Mouse (Mus musculus): ENCODE results near the gene Ero1l.

The Ero1l gene

GRCm38 (mm10) chr14:45318426-45319236 lies at the start of gene Ero1l:
Gene Ero1l, minus strand, starts transcription at chr14:45318771.
- no peak for DNase-seq (ENCODE audit: extremely low read depth, low read depth, low spot score)

GRCm38 (mm10) chr14:45365196-45365587 lies 46.6 kb upstream of the Ero1l start:
- DNase-seq (ENCODE audit: extremely low read depth, low read depth, low spot score): no peak

DNA sequence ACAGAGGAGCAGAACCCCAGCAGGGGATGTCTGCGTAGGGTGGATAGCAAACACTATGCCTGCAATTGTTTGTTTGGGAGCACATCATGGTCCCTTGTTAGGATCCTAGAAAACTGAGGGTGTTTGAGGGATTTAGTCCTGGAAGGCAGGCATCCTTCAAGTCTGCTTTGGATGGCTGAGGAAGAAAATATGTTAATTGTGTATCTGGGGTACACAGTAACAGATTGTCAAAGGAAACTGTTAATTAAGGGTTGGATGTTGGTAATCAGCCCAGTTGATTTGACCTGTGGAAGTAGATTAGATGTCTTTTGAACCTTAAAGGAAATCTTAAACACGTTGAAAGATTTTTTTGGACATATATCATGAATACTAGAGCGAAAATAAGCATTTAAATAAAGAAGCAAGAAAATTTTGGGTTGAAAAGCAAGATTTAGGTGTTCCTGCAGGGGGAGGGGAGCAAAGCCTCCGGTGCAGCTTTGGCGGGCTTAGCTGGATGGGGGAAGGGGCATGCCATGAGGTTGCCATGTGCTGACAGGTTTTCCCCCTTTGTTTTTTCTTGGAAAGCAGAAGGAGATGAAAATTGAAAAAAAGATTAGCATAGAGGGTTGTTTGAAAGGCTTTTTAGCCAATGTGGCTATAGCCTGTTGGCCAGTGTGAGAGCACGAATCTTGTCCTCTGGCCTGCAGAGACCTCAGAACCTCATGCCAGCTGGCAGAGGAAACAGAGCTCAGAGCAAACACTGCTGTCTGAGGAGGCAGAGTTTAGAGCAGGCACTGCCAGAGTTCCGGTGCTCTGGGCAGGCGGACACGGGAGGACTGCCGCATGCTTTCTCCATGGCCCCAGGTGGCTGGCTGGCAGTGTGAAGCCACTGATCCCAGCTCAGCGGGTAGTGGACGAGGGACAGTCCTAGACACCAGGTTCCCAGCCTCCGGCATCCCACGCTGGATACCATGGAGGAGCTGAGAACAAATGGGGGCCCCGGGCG lies 45.9 kb upstream of the Ero1l start:
- DNase-seq (ENCODE audit: extremely low read depth, low read depth, low spot score): no peak

GRCm38 (mm10) chr14:45350931-45351859 lies 32.6 kb upstream of the Ero1l start, which contains the start of gene Styx:
Gene Styx, plus strand, starts transcription at chr14:45351093.
- no peak for DNase-seq (ENCODE audit: extremely low read depth, low read depth, low spot score)

DNA sequence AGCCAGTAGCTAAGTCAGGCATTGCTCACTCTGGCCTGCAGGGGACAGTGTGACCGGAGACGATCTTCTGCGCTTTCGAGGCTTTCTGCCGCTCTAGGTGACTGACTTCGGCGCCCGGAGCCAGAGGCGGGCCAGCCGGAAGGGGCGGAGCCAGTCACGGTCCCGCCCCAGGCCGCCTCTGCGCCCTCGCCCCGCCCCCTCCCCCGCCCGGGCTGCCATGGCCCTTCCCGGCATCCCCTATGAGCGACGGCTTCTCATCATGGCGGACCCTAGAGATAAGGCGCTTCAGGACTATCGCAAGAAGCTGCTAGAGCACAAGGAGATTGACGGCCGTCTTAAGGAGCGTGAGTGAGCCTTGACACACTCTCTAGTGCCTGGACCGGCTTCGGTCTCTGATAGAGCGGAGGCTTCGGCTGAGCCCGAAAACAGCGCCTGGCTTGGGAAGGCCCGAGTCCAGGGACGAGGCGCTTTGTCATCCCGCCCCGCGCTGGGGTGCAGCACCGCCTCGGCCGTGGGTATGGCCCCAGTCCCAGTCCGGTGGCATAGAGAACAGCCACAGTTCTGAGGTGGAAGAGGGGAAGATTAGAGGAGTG lies 11.1 kb upstream of the Ero1l start, which contains the start of gene Psmc6:
Gene Psmc6, plus strand, starts transcription at position 200 of the 593 bp plus-strand sequence.
- DNase-seq (ENCODE audit: extremely low read depth, low read depth, low spot score): no peak

- no peak for DNase-seq (ENCODE audit: extremely low read depth, low read depth, low spot score)
Observed at GRCm38 (mm10) chr14:45329018-45329588, 10.5 kb upstream of the Ero1l start.

DNA sequence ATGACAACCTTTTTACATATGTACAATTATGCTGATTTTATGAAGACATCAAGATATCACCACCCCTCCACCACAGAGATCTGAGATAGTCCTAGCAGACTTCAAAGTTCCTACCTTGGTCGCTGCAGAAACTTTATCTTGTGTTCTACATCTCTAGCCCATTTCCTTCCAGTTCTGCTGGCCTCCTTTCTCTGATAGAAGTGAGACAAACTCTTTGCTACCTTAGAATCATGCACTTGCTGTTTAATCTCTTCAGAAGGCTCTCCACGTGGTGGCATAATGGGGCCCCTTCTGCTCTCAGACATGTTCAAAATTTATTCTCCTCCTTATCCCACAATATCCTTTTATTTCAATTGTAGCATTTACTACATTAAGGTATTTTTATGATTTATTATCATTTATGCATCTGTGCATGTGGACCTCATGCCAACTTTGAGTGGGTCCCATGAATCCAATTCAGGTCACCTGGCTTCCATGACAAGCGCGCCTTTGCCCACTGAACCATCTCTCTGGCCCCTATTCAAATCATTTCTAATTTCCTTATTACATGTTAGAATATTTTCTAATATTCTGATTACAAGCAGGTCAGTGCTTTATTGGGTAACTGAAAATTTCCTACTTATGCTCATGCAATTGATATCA lies 9.6 kb upstream of the Ero1l start:
- no peak for DNase-seq (ENCODE audit: extremely low read depth, low read depth, low spot score)

DNA sequence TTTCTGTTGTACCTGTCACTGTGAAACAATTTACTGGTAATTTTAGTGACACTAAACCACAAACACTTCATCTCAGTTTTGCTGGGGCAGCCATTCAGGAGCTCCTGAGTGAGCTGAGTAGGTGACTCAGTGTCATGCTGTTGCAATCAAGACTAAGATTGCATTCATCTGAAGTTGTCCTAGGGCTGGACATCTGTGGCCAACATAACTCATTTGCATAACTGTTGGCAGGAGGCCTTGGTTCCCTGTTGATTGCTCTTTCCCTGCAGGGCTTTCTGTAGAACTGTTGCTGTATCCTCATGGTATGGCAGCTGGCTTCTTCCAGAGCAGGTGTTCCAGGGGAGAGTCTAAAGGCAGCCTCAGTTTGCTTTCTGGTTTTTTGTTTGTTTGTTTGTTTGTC lies 6.9 kb upstream of the Ero1l start:
- peak; percentile 93 for DNase-seq (ENCODE audit: extremely low read depth, low read depth, low spot score)

DNA sequence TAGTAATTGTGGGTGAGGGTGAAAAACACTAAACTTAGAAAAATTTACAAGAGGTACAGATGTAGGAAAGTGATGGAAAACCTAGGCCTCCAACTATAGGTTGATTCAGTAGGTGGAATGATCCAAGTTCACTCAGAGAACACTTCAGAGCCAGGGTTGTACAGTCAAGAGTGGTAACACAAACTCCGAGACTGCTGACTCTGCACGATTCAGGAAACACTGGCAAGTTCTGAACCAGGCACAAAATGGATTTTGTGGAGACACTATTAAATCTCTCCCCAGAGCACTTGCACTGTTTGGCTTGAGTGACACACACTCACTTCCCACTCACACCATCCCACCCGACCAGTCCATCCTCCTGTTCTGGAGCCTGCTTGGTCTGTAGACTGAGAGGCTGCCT lies 4.7 kb upstream of the Ero1l start:
- no peak for DNase-seq (ENCODE audit: extremely low read depth, low read depth, low spot score)

- DNase-seq (ENCODE audit: extremely low read depth, low read depth, low spot score): no peak
Observed at GRCm38 (mm10) chr14:45322450-45322849, 3.9 kb upstream of the Ero1l start.

- DNase-seq (ENCODE audit: extremely low read depth, low read depth, low spot score): no peak
Observed at GRCm38 (mm10) chr14:45321622-45322021, 3.1 kb upstream of the Ero1l start.

DNA sequence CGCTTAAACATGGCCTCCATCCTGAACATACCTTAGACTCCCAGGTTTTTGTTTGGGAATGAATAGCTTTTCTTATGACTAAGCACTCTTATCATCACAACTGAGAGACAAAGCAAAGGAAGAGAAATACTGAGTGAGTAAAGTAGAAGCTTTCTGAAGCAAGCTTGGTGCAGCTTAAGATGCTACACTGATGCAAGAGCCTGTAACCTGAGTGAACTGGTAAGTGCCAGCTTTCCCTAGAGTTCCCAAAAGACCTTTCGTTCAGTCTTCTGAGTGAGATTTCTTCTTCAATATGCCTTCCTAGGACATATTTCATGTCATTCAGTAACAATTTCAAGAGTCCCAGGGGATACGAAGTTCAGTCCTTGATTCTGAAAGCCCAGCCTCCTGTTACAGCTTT lies 2.5 kb upstream of the Ero1l start:
- no peak for DNase-seq (ENCODE audit: extremely low read depth, low read depth, low spot score)

GRCm38 (mm10) chr14:45320111-45320510 lies 1.5 kb upstream of the Ero1l start:
- no peak for DNase-seq (ENCODE audit: extremely low read depth, low read depth, low spot score)

- no peak for DNase-seq (ENCODE audit: extremely low read depth, low read depth, low spot score)
Observed at GRCm38 (mm10) chr14:45319237-45319610, 653 bp upstream of the Ero1l start.

DNA sequence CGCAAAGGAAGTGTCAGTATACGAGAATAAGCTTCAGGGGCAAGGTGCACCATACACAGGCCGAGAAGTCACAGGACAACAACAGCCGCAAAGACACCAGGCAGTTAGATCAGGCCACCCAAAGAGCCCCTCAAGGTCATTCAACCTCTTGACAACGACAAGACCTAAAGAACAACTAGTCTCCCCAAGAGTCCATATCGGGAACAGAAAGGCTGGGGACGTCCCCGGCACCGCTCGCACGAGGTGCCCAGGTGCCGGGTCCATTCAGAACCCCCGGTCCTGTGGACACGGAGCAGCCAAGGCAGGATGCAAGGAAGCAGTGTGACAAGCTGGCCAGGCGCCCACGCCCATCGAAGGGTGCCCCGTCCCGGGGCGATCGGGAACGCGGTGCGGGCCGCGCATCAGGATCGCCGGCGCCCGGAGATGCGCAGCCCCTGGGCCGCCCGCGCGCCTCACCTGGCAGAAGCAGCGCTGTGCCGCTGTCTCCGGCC lies 605 bp downstream of the Ero1l start:
- DNase-seq (ENCODE audit: extremely low read depth, low read depth, low spot score): no peak

DNA sequence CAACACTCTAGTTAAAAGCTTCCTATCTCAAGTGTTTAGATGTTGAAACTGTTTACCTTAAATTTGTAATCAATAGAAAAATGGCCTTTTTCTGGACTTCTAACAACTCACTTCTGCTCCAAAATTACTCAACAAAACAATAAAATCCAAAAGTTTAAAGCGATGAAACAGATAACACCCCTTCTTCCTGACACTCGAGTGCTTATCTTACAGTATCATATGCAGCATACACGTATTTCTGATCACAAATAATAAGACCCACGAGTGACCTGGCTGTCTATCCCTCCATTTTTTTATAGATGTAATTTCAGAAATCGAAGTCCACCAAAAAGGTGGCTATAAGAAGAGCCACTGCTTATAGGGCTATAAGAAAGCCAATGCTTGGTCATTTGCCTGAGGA lies 1.6 kb downstream of the Ero1l start:
- no peak for DNase-seq (ENCODE audit: extremely low read depth, low read depth, low spot score)

- DNase-seq (ENCODE audit: extremely low read depth, low read depth, low spot score): no peak
Observed at GRCm38 (mm10) chr14:45310101-45310500, 8.5 kb downstream of the Ero1l start.

- no peak for DNase-seq (ENCODE audit: extremely low read depth, low read depth, low spot score)
Observed at GRCm38 (mm10) chr14:45309646-45310045, 8.9 kb downstream of the Ero1l start.

DNA sequence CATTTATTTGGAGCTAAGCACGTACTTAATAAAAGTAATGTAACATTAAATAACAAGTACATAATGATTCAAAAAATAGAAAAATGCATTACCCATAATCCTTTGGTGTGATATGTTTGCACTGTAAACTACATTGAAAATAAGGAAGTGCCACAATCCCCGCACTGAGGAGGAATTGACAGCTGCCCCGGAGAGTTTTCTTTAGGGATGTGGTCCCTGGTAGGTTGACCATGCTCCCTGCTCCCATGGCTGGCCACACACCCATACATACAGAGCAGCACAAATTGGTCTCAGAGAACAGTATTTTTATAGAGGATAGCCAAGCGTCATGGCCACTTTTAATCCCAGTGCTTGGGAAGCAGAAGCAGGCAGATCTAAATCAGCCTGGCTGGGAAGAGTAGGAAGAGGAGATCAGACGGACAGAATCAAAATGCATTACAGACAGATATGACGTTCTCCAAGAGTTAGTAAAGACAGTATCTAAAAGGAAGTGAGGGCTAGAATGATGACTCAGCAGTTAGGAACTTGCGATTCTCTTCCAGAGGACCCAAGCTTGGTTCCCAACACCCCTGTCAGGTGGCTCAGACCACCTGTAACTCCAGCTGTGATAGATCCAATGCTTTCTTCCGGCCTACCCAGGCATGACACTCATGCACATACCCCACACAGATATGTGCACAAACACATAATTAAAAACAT lies 10.8 kb downstream of the Ero1l start:
- no peak for DNase-seq (ENCODE audit: extremely low read depth, low read depth, low spot score)

Data from fat pad, adult 2 months (tissue).